Mouse (Mus musculus) intestine, embryonic 16.5 days (tissue): ENCODE measurements around the gene Rom1. TPM values are rescaled to one million over a fixed set of nuclear protein-coding genes. Genes with fewer than 3 reads are reported as not detected.
"Not testable (repeated sequence)": the region's sequence is repeated elsewhere in the genome, so short reads cannot be mapped to it uniquely, and the experiment has no call there.

Experiments
- ATAC-seq: fragments of 200-750 bp; cut with Nextera tagmentation; 2 replicates; pipeline ENCODE4 v1.8.0; 2017; ENCODE audit warnings: moderate TSS enrichment, moderate library complexity
- H3K27ac ChIP-seq: fragments of 300-500 bp; sonication (generic); 2 replicates; pipeline ENCODE4 v1.5.1; 2014; ENCODE audit warnings: mild to moderate bottlenecking, low read length
- H3K27me3 ChIP-seq: fragments of 300-500 bp; sonication (generic); replicated peaks from 2 replicates; pipeline ENCODE4 v1.6.1; 2014; ENCODE audit warnings: low read length, control low read depth, mixed read lengths; ENCODE audit not compliant: control insufficient read depth, insufficient read depth
- H3K36me3 ChIP-seq: fragments of 300-500 bp; sonication (generic); 2 replicates; pipeline ENCODE4 v1.6.1; 2014; ENCODE audit warnings: low read length, control low read depth; ENCODE audit not compliant: control insufficient read depth, insufficient read depth
- H3K4me1 ChIP-seq: fragments of 300-500 bp; sonication (generic); 2 replicates; pipeline ENCODE4 v1.6.1; 2014; ENCODE audit warnings: low read length, control low read depth, mixed read lengths; ENCODE audit not compliant: control insufficient read depth, insufficient read depth
- H3K4me2 ChIP-seq: fragments of 300-500 bp; sonication (generic); 2 replicates; pipeline ENCODE4 v1.6.1; 2014; ENCODE audit warnings: low read depth, low read length, control low read depth
- H3K4me3 ChIP-seq: fragments of 300-500 bp; sonication (generic); 2 replicates; pipeline ENCODE4 v1.5.1; 2014; ENCODE audit warnings: mild to moderate bottlenecking, low read length
- H3K9ac ChIP-seq: fragments of 300-500 bp; sonication (generic); 2 replicates; pipeline ENCODE4 v1.6.1; 2014; ENCODE audit warnings: low read depth, low read length
- H3K9me3 ChIP-seq: fragments of 300-500 bp; sonication (generic); 2 replicates; pipeline ENCODE4 v1.6.1; 2016; ENCODE audit warnings: low read length, control low read depth; ENCODE audit not compliant: control insufficient read depth
- WGBS: fragments of 180-500 bp; shearing (Covaris S2); extraction: QIAGEN DNeasy Blood & Tissue Kit; methylation state at CpG from one replicate; pipeline ENCODE4 v1.1.7; 2014; 5-methylcytosine and 5-hydroxymethylcytosine counted together
- polyA plus RNA-seq: library from polyadenylated mRNA; unstranded; fragments of >200 nt; fragmentation: Nextera tagmentation; extraction: Ambion mirVana; gene quantifications from 2 replicates; pipeline ENCODE4 v1.2.1, GENCODE M21; 2015

The Rom1 gene
- polyA plus RNA-seq, 1 experiment from 2014 or later = 3.1 TPM

DNA sequence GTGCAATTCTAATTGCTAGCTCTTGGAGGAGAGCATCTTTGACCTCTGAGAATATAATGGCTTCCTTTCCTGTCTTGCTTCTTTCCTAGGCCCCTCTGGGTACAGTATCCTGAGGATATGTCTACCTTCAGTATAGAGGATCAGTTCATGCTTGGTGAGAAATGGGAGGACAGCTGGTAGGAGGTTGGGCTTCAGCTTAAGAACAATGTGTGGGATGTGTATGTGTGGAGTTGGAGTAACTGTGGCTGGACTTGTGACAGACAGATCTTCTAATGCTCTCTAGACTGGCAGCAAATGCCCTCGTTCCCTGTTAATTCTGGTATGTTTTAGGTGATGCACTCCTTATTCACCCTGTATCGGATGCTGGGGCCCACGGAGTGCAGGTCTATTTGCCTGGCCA lies 14.9 kb downstream of the Rom1 start:
- Histone ChIP-seq H3K27ac (no peak overlapping the region), H3K9me3 (no peaks in the 10 kb centered on the region), H3K4me1 (no peaks in the 10 kb centered on the region), H3K4me2 (no peak overlapping the region), H3K36me3 (peaks cover 33% of the 10 kb centered on the region), H3K4me3 (no peak overlapping the region), H3K27me3 (no peaks in the 10 kb centered on the region), H3K9ac (no peak overlapping the region)
- 95% methylated on average over 3 of the region's 3 CpGs for WGBS
- ATAC-seq = no peak

DNA sequence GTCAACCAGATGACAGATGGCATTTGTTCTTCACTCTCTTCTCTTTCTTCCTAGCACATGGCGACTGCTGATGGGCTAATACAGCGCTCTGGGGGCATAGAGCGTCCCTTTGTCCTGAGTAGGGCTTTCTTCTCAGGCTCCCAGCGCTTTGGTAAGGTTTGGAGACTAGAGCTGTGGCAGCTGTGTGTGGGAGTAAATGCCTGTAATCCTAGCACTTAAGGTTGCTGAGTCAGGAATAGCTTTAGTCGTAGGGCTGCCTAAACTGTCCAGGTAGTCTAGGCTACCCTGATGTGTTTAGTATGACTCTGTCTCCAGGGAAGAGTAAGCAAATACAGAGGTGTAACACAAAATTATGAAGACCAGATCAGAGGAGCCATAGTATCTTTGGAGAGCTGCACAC lies 17.3 kb downstream of the Rom1 start:
- Histone ChIP-seq H3K9me3 (no peaks in the 10 kb centered on the region), H3K36me3 (peaks cover 40% of the 10 kb centered on the region), H3K27me3 (no peaks in the 10 kb centered on the region), H3K4me1 (no peaks in the 10 kb centered on the region), H3K4me2 (no peak overlapping the region), H3K9ac (no peak overlapping the region), H3K4me3 (no peak overlapping the region), H3K27ac (no peak overlapping the region)
- ATAC-seq = no peak
- 91% methylated on average over 5 of the region's 5 CpGs for WGBS

DNA sequence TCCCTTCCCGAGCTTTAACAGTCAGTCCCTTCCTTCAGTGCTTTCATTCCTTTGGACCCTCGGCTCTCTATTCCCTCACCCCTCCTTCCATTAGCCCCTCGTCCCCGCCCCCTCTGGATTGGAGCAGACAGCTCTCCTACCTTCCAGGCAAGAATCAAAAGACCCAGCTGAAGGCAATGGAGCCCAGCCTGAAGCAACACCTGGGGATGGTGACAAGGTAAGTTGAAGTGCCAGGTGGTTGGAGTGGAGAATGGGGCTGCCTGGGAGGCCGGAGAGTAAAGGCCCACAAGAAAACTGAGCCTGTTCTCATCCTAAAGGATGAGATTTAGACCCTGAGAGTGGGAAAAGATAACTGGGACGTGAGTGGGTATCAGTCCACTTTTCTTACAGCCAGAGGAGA lies 20.6 kb downstream of the Rom1 start:
- Histone ChIP-seq H3K9me3 (no peaks in the 10 kb centered on the region), H3K4me2 (no peak overlapping the region), H3K9ac (no peak overlapping the region), H3K27me3 (no peaks in the 10 kb centered on the region), H3K4me1 (no peaks in the 10 kb centered on the region), H3K27ac (no peak overlapping the region), H3K36me3 (peaks cover 34% of the 10 kb centered on the region), H3K4me3 (no peak overlapping the region)
- WGBS = 93% methylated on average over 6 of the region's 6 CpGs
- no peak for ATAC-seq

DNA sequence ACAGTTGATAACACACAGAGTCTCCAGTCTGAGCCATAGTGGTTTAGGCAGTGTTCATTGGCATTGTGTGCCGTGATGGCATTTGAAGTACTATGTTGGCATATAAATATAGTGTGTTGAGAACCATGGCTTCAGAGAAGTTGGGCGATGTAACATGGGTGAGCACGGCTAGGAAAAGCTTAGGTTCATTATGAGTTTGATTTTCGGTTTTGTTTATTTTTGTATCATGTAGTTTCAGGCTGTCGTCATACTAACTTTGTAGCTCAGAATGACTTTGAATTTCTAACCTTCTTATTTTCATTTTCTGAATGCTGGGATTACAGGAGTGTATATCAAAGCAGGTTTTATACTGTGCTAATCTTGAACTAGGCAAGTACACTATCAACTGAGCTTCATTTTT lies 25.7 kb downstream of the Rom1 start:
- no peak overlapping the region for H3K9ac ChIP-seq
- H3K27ac ChIP-seq = no peak overlapping the region
- H3K4me2 ChIP-seq = no peak overlapping the region
- ATAC-seq = no peak
- H3K9me3 ChIP-seq = no peaks in the 10 kb centered on the region
- WGBS = 90% methylated on average over 5 of the region's 5 CpGs
- H3K36me3 ChIP-seq = peaks cover 19% of the 10 kb centered on the region
- peaks cover 7% of the 10 kb centered on the region for H3K4me1 ChIP-seq
- no peaks in the 10 kb centered on the region for H3K27me3 ChIP-seq
- H3K4me3 ChIP-seq = no peak overlapping the region

DNA sequence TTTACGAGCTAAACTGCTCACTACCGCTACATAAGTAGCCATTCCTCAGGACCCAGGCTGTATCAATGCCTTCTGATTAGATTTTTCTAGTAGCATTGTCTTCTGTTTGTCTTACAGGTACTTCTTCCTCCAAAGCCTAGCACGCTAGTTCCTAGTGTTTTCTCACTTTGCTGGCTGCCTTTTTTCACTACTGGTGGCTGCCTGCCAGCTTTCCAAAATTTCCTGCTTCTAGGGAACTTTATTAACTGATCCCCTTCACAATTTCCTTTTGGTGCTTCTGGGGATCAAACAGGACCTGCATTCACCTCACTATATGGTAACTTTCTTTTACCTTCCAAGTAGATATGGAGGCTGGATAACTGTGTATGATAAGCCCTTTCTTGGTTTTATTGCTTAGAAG lies 30.1 kb downstream of the Rom1 start:
- Histone ChIP-seq H3K27me3 (no peaks in the 10 kb centered on the region), H3K36me3 (peaks cover 11% of the 10 kb centered on the region; the same call in 1 of the 2 replicates), H3K4me3 (peak overlapping the region; percentile 78), H3K4me2 (peak overlapping the region; percentile 77), H3K9ac (peak overlapping the region; percentile 89), H3K4me1 (peaks cover 21% of the 10 kb centered on the region), H3K9me3 (no peaks in the 10 kb centered on the region), H3K27ac (no peak overlapping the region)
- no peak for ATAC-seq
- WGBS = 36% methylated on average over 3 of the region's 3 CpGs

DNA sequence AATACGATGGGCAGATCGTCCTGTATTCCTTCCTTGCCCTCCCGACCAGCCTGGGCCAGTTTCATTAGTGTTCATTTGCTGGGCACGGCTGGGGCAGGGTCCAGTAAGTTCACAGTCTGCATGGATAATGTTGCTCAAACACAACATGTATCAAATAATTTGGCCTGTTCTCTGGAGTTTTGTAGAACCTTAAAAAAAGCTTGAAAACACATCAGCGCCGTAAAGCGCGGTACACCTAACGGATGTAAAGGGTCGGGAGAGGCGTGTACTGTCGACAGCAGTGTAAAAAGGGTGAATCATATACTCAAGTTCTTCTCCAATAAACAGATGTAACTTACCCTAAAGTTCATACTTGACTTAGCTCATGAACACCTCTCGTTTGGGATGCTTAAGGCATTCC lies 30.6 kb downstream of the Rom1 start:
- Histone ChIP-seq H3K4me3 (peak overlapping the region; percentile 78), H3K36me3 (peaks cover 11% of the 10 kb centered on the region; the same call in 1 of the 2 replicates), H3K27me3 (no peaks in the 10 kb centered on the region), H3K4me2 (peak overlapping the region; percentile 77), H3K27ac (peak overlapping the region; percentile 71), H3K4me1 (peaks cover 21% of the 10 kb centered on the region), H3K9me3 (no peaks in the 10 kb centered on the region), H3K9ac (peak overlapping the region; percentile 89)
- ATAC-seq = no peak
- WGBS = 4% methylated on average over 13 of the region's 13 CpGs

DNA sequence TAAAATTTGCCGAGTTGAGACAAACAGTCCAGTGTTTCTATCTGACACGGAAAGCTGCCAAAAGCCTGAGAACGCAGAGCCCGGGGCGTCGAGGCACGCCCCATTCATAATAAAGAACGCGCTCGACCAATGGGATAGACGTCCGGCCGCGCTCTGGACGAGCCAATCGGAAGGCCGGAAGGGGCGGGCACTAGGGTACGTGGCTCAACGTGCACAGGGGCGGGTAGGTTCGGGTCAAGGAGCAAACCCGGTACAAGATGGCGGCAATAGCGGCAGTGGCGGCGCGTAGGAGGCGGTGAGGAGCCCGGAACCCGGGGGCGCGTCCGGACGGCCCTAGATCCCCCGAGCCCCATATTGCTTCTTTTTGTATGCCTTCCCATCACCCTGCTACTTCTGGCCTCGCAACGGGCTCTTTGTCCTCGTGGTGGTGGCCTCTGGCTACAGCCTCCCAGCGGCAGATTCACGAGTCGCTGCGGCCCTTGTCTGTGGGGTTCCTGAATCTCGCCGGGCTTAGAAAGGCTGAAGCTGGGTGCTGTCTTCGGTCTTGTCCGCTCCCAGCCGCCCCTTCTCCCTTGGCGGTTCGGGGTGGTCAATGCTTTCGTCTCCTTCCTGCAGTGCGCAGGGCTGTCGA lies 31.2 kb downstream of the Rom1 start, which contains the start of gene Ganab:
Ganab (plus strand) TSS at position 207 of the 631 bp plus-strand sequence.
- peaks cover 7% of the 10 kb centered on the region; the same call in 1 of the 2 replicates for H3K36me3 ChIP-seq
- peak; percentile 99 for ATAC-seq

DNA sequence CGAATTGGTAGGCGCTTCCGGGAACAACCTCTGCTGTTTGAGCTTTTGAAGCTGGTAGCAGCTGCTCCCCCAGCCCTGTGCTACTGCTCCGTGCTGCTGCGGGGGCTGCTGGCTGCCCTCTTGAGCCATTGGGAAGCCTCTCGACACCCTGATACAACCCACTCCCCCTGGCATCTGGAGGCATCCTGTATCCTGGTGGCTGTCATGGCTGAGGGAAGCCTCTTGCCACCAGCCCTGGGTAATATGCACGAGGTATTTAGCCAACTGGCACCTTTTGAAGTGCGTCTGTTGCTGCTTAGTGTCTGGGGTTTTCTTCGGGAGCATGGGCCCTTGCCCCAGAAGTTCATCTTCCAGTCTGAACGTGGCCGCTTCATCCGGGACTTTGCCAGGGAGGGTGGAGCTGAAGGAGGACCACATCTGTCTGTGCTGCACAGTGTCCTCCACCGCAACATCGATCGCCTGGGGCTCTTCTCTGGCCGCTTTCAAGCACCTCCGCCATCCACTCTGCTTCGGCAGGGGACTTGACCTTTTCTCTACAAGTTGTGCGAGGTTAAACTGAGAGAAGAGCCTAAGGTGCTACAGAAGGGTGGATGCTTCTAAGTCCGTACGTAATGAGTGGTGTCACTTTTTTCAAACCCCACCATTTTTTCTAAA lies 31.8 kb downstream of the Rom1 start:
- Histone ChIP-seq H3K4me1 (peaks cover 24% of the 10 kb centered on the region), H3K9ac (peak overlapping the region; percentile 58), H3K4me2 (peak overlapping the region; percentile 57), H3K27ac (peak overlapping the region; percentile 88), H3K4me3 (peak overlapping the region; percentile 78)
- not testable (repeated sequence) for H3K27me3 ChIP-seq, H3K9me3 ChIP-seq, H3K36me3 ChIP-seq
- ATAC-seq = peak; percentile 58
- WGBS = 20% methylated on average over 21 of the region's 21 CpGs

More for the DNA sequence above, 31.2 kb downstream of the Rom1 start, which contains the start of gene Ganab:
- Histone ChIP-seq H3K4me1 (peaks cover 21% of the 10 kb centered on the region), H3K27ac (peak within 1 kb of the TSS; percentile 88), H3K9ac (peak within 1 kb of the TSS; percentile 89), H3K4me2 (peak within 1 kb of the TSS; percentile 77), H3K4me3 (peak within 1 kb of the TSS; percentile 78), H3K27me3 (no peaks in the 10 kb centered on the region), H3K9me3 (no peaks in the 10 kb centered on the region)
- under 1% methylated on average over 53 of the region's 53 CpGs for WGBS

DNA sequence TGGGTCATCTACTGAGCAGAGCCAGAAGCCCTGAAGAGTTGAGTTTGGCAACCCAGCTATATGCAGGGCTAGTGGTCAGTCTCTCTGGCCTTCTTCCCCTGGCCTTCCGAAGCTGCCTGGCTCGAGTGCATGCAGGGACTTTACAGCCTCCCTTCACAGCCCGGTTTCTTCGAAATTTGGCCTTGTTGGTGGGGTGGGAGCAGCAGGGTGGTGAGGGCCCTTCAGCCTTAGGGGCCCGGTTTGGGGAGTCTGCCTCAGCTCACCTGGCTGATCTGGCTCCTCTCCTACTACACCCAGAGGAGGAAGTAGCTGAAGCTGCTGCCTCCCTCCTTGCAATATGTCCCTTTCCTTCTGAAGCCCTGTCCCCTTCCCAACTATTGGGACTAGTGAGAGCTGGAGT lies 32.9 kb downstream of the Rom1 start:
- H3K4me3 ChIP-seq, ATAC-seq, H3K36me3 ChIP-seq, H3K4me2 ChIP-seq, H3K27me3 ChIP-seq, H3K9me3 ChIP-seq: not testable (repeated sequence)
- Histone ChIP-seq H3K27ac (0 out of 2 replicates have a peak overlapping the region, but pooled peaks have one; percentile 23), H3K9ac (0 out of 2 replicates have a peak overlapping the region, but pooled peaks have one; percentile 11), H3K4me1 (peaks cover 26% of the 10 kb centered on the region)
- 75% methylated on average over 5 of the region's 5 CpGs for WGBS
